8 mouse cellular contexts compared by ENCODE assay signal in genomic region chr1:121440535-121441381, GRCm38 (mm10). TPM values are rescaled to one million over a fixed set of nuclear protein-coding genes. Genes with fewer than 3 reads are reported as not detected.
DNase-seq lines count a peak whose midpoint lies in the region; ATAC-seq lines count a peak whose summit lies in the region.

No protein-coding gene starts in this region.

- H3K36me3 ChIP-seq in kidney, embryonic 16.5 days (ENCODE audit: insufficient read depth, low read length): peaks cover 27% of the 10 kb centered on the region
- H3K36me3 ChIP-seq in limb, embryonic 15.5 days: peaks cover 58% of the 10 kb centered on the region

- no peak overlapping the region for H3K4me3 ChIP-seq in kidney, embryonic 16.5 days (ENCODE audit: low read length)
- H3K4me3 ChIP-seq in limb, embryonic 15.5 days: no peak overlapping the region

- H3K4me1 ChIP-seq in kidney, embryonic 16.5 days (ENCODE audit: insufficient read depth, low read length): no peaks in the 10 kb centered on the region
- peaks cover 8% of the 10 kb centered on the region; the same call in 1 of the 2 replicates for H3K4me1 ChIP-seq in limb, embryonic 15.5 days

- DNase-seq in 3T3-L1 (ENCODE audit: low read depth, low spot score): peak; percentile 77
- peak; percentile 72 for DNase-seq in adrenal gland, adult 2 months
- DNase-seq in embryo, embryonic 10.5 days (ENCODE audit: low spot score): peak; percentile 83
- peak; percentile 38 to 70 for DNase-seq in gastrocnemius, postnatal 4 days (ENCODE audit: low spot score in 2 of 2)
- peak; percentile 64 for DNase-seq in naive thymus-derived CD4-positive, alpha-beta T cell, adult 2 months (ENCODE audit: low read depth)
- peak; percentile 39 to 46 for DNase-seq in spleen, postnatal 36 days (ENCODE audit: low spot score in 2 of 2)

- no peak overlapping the region for H3K9ac ChIP-seq in kidney, embryonic 16.5 days (replicated peaks; ENCODE audit: low read length)
- no peak overlapping the region for H3K9ac ChIP-seq in limb, embryonic 15.5 days

- H3K4me2 ChIP-seq in kidney, embryonic 16.5 days (replicated peaks; ENCODE audit: low read depth, low read length): no peak overlapping the region
- no peak overlapping the region for H3K4me2 ChIP-seq in limb, embryonic 15.5 days

- H3K9me3 ChIP-seq in kidney, embryonic 16.5 days (ENCODE audit: low read length): no peaks in the 10 kb centered on the region
- H3K9me3 ChIP-seq in limb, embryonic 15.5 days: no peaks in the 10 kb centered on the region

- no peaks in the 10 kb centered on the region for H3K27me3 ChIP-seq in kidney, embryonic 16.5 days (ENCODE audit: insufficient read depth, low read length)
- H3K27me3 ChIP-seq in limb, embryonic 15.5 days: no peaks in the 10 kb centered on the region

- H3K27ac ChIP-seq in kidney, embryonic 16.5 days (ENCODE audit: low read length): no peak overlapping the region
- H3K27ac ChIP-seq in limb, embryonic 15.5 days: peak overlapping the region; percentile 19; the same call in 1 of the 2 replicates

- peak; percentile 60; the same call in 1 of the 2 replicates for ATAC-seq in kidney, embryonic 16.5 days (ENCODE audit: low FRiP score, low TSS enrichment)
- ATAC-seq in limb, embryonic 15.5 days (ENCODE audit: insufficient number of reproducible peaks, low FRiP score, low TSS enrichment, low read depth): peak; percentile 52

- 64% methylated on average over 13 of the region's 13 CpGs for WGBS in kidney, embryonic 16.5 days
- WGBS in limb, embryonic 15.5 days: 44% methylated on average over 13 of the region's 13 CpGs

RNA-seq across cellular contexts. Expression of gene Ccdc93, which starts 9.9 kb away (rescaled TPM):
- total RNA-seq in adrenal gland, adult 2 months (2021): 10 to 100 TPM; 21.7 to 22.2 TPM
- polyA plus RNA-seq in adrenal gland, adult 2 months (2012; rRNA removed): 3.8 and 4.6 TPM in 2 replicates
- total RNA-seq in gastrocnemius, postnatal 4 days (2021): 10 to 100 TPM; 16.7 to 19.2 TPM
- polyA plus RNA-seq in kidney, embryonic 16.5 days (2015; fragmentation: Nextera tagmentation; extraction: Ambion mirVana): 10.3 and 10.4 TPM in 2 replicates
- polyA plus RNA-seq in limb, embryonic 15.5 days (2015; fragmentation: Nextera tagmentation; extraction: Ambion mirVana): 11.7 and 14.3 TPM in 2 replicates
